Mouse (Mus musculus) olfactory bulb, adult 2 months (tissue): ENCODE data around the gene Dram1.

ENCODE experiments used
- CTCF ChIP-seq: fragments of 200-500 bp; IDR thresholded peaks from 2 replicates; pipeline ENCODE4 v1.5.1; 2012; ENCODE audit warnings: low read depth, mild to moderate bottlenecking, low read length, moderate library complexity; ENCODE audit not compliant: insufficient read depth
- POLR2A ChIP-seq: fragments of 200-500 bp; IDR thresholded peaks from 2 replicates; pipeline ENCODE4 v1.6.1; 2012; ENCODE audit warnings: mild to moderate bottlenecking, low read depth, low read length, moderate library complexity; ENCODE audit not compliant: insufficient read depth

- TF ChIP-seq CTCF (no peak), POLR2A (no peak)
These were observed 58.0 kb downstream of the Dram1 start for GRCm38 (mm10) chr10:88320714-88321416.
